Mouse (Mus musculus) spleen, adult 2 months (tissue): ENCODE measurements around the gene Ces2f. TPM values are rescaled to one million over a fixed set of nuclear protein-coding genes. Genes with fewer than 3 reads are reported as not detected.

Experiments used
- DNase-seq, 2 experiments: peaks; one replicate each; pipeline versions ENCODE4 v3.0.0 to v3.0.0-alpha.2; 2012 to 2021; ENCODE audit warnings: low spot score in 2 of 2, low read depth in 1 of 2
- H3K27ac ChIP-seq: fragments of 200-500 bp; 2 replicates; pipeline ENCODE4 v1.5.1; 2012; ENCODE audit warnings: low read length, inconsistent platforms; ENCODE audit not compliant: insufficient read depth
- H3K27me3 ChIP-seq: fragments of 200-500 bp; 2 replicates; pipeline ENCODE4 v1.6.1; 2012; ENCODE audit warnings: mild to moderate bottlenecking, moderate library complexity, low read length, inconsistent platforms; ENCODE audit not compliant: control insufficient read depth, insufficient read depth
- H3K36me3 ChIP-seq: fragments of 200-500 bp; 2 replicates; pipeline ENCODE4 v1.6.1; 2012; ENCODE audit warnings: mild to moderate bottlenecking, low read length, inconsistent platforms; ENCODE audit not compliant: control insufficient read depth, insufficient read depth
- H3K4me1 ChIP-seq: fragments of 200-500 bp; 2 replicates; pipeline ENCODE4 v1.6.1; 2011; ENCODE audit warnings: inconsistent platforms; ENCODE audit not compliant: control insufficient read depth, insufficient read depth, insufficient read length
- H3K4me3 ChIP-seq: fragments of 200-500 bp; 2 replicates; pipeline ENCODE4 v1.5.1; 2011; ENCODE audit warnings: mild to moderate bottlenecking, inconsistent platforms; ENCODE audit not compliant: insufficient read depth, insufficient read length; ENCODE audit errors: extremely low read depth
- CTCF ChIP-seq: fragments of 200-500 bp; IDR thresholded peaks from 2 replicates; pipeline ENCODE4 v1.5.1; 2011; ENCODE audit warnings: mild to moderate bottlenecking, inconsistent platforms; ENCODE audit not compliant: insufficient read depth, insufficient read length, insufficient replicate concordance; ENCODE audit errors: extremely low read depth
- POLR2A ChIP-seq: fragments of 200-500 bp; IDR thresholded peaks from 2 replicates; pipeline ENCODE4 v1.6.1; 2011; ENCODE audit warnings: low read depth, low read length, inconsistent platforms
- WGBS: fragments of 180-500 bp; shearing (Covaris S2); methylation state at CpG from one replicate; pipeline ENCODE4 v1.1.7; 2018; 5-methylcytosine and 5-hydroxymethylcytosine counted together
- polyA plus RNA-seq: library from polyadenylated mRNA; depleted of rRNA; stranded (reverse); fragments of >200 nt; gene quantifications from 2 replicates; pipeline ENCODE4 v1.2.3, GENCODE M21; 2012; rRNA removed

Ces2f gene
- polyA plus RNA-seq, 1 experiment = not detected

DNA sequence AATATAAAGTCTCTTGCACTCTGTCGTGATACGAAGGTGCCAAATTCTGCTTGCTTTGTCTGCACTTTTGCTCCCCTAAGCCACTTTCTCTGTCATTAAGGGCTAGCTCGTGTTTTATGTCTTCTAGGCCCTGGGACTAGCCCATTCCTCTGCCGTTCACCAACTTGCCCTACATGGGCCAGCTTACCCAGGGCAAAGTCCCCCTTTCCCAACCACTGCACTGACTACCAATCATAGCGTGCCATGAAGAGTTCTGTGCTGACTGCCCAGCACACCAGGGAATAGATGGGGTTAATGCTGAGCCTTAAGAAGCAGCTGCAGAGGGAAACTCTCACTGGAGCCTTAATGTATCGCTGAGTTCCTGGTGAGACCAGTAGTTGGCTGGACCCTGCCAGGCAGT is 51.0 kb downstream of the Ces2f start:
- no peak for TF ChIP-seq POLR2A
- TF ChIP-seq CTCF = no peak
- H3K4me3 ChIP-seq = no peak overlapping the region
- WGBS = 76% methylated on average over 6 of the region's 6 CpGs

GRCm38 (mm10) chr8:104999183-104999582 is 52.0 kb downstream of the Ces2f start:
- Histone ChIP-seq H3K27ac (no peak overlapping the region), H3K27me3 (no peaks in the 10 kb centered on the region), H3K36me3 (no peaks in the 10 kb centered on the region), H3K4me1 (no peaks in the 10 kb centered on the region), H3K4me3 (no peak overlapping the region)
- no peak for TF ChIP-seq POLR2A
- no peak for TF ChIP-seq CTCF
- no peak for DNase-seq
- 83% methylated on average over 6 of the region's 6 CpGs for WGBS

More for the DNA sequence above, 51.0 kb downstream of the Ces2f start:
- H3K27ac ChIP-seq = no peak overlapping the region
- H3K36me3 ChIP-seq = no peaks in the 10 kb centered on the region
- no peak for DNase-seq
- no peaks in the 10 kb centered on the region for H3K4me1 ChIP-seq
- no peaks in the 10 kb centered on the region for H3K27me3 ChIP-seq

DNA sequence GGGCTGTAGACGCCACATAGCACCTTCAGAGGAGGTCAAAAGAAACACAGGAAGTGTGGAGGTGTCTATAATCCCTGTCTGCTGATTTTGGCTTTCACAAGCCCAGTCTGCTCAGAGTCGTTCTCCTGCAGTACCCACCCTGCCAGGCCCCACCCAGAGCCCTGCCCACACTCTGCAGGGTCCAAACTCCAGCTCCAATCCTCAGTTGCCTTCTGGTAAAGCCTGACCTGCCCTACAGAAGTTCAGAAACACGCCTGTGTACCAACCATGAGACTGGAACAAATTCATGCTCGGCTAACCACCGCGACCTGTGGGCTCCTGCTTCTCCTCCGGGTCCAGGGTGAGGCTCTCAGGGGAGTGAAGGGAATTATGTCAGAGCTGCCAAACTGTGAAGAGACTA is 53.4 kb downstream of the Ces2f start, which contains the start of gene Ces2h:
Gene Ces2h, plus strand, starts transcription at position 268 of the 400 bp plus-strand sequence.
- DNase-seq = no peak
- TF ChIP-seq CTCF (no peak), POLR2A (no peak)
- no peak within 1 kb of the TSS for H3K4me3 ChIP-seq
- no peak within 1 kb of the TSS for H3K27ac ChIP-seq
- H3K36me3 ChIP-seq = no peaks in the 10 kb centered on the region
- 62% methylated on average over 7 of the region's 7 CpGs for WGBS
- no peaks in the 10 kb centered on the region for H3K4me1 ChIP-seq
- H3K27me3 ChIP-seq = no peaks in the 10 kb centered on the region

Other genes starting within 250 kb of the Ces2f start
- gene Ces2a, start 213.4 kb upstream of the Ces2f start, polyA plus RNA-seq = not detected in 2 replicates
- gene Ces2b, start 115.8 kb upstream of the Ces2f start, polyA plus RNA-seq = not detected in 2 replicates
- 0.33 and 0.84 TPM in 2 replicates for gene Ces2c, start 100.3 kb upstream of the Ces2f start, polyA plus RNA-seq
- 0.18 and 0.36 TPM in 2 replicates for gene Ces2e, start 21.1 kb upstream of the Ces2f start, polyA plus RNA-seq
- 10.1 and 12.0 TPM in 2 replicates for gene Ces2g, start 14.4 kb downstream of the Ces2f start, polyA plus RNA-seq
- not detected in 2 replicates for gene Ces2h, start 53.5 kb downstream of the Ces2f start, polyA plus RNA-seq
- not detected in 2 replicates for gene Ces3a, start 101.2 kb downstream of the Ces2f start, polyA plus RNA-seq
- not detected in 2 replicates for gene Ces3b, start 136.4 kb downstream of the Ces2f start, polyA plus RNA-seq
- gene Ces4a, start 184.4 kb downstream of the Ces2f start, polyA plus RNA-seq = not detected in 2 replicates
- gene Cbfb, start 223.3 kb downstream of the Ces2f start, polyA plus RNA-seq = 11.9 and 14.9 TPM in 2 replicates